Mouse (Mus musculus) limb, embryonic 14.5 days (tissue): ENCODE data around the gene Nmt1. TPM values are rescaled to one million over a fixed set of nuclear protein-coding genes. Genes with fewer than 3 reads are reported as not detected.

ENCODE experiments used
- ATAC-seq: fragments of 200-750 bp; cut with Nextera tagmentation; 2 replicates; pipeline ENCODE4 v1.8.0; 2017; ENCODE audit warnings: low read depth, moderate number of reproducible peaks, moderate TSS enrichment; ENCODE audit not compliant: low FRiP score
- DNase-seq: peaks from one replicate; pipeline ENCODE4 v3.0.0-alpha.2; 2015; ENCODE audit warnings: low spot score
- H3K27ac ChIP-seq: fragments of 300-500 bp; sonication (generic); replicated peaks from 2 replicates; pipeline ENCODE4 v1.5.1; 2014; ENCODE audit warnings: low read depth, mild to moderate bottlenecking, low read length, moderate library complexity, mixed read lengths
- H3K27me3 ChIP-seq: fragments of 300-500 bp; sonication (generic); 2 replicates; pipeline ENCODE4 v1.6.1; 2014; ENCODE audit warnings: low read length, mixed read lengths; ENCODE audit not compliant: control insufficient read depth, insufficient read depth
- H3K36me3 ChIP-seq: fragments of 300-500 bp; sonication (generic); 2 replicates; pipeline ENCODE4 v1.6.1; 2014; ENCODE audit warnings: mild to moderate bottlenecking, low read length, moderate library complexity, mixed read lengths; ENCODE audit not compliant: control insufficient read depth, insufficient read depth
- H3K4me1 ChIP-seq: fragments of 300-500 bp; sonication (generic); 2 replicates; pipeline ENCODE4 v1.6.1; 2014; ENCODE audit warnings: antibody characterized with exemption, low read length, mixed read lengths; ENCODE audit not compliant: control insufficient read depth, insufficient read depth
- H3K4me2 ChIP-seq: fragments of 300-500 bp; sonication (generic); replicated peaks from 2 replicates; pipeline ENCODE4 v1.6.1; 2014; ENCODE audit warnings: low read depth, mild to moderate bottlenecking, low read length, moderate library complexity; ENCODE audit not compliant: severe bottlenecking
- H3K4me3 ChIP-seq: fragments of 300-500 bp; sonication (generic); replicated peaks from 2 replicates; pipeline ENCODE4 v1.5.1; 2014; ENCODE audit warnings: low read length
- H3K9ac ChIP-seq: fragments of 300-500 bp; sonication (generic); 2 replicates; pipeline ENCODE4 v1.6.1; 2014; ENCODE audit warnings: mild to moderate bottlenecking, low read depth, low read length, moderate library complexity; ENCODE audit not compliant: severe bottlenecking
- H3K9me3 ChIP-seq: fragments of 300-500 bp; sonication (generic); 2 replicates; pipeline ENCODE4 v1.6.1; 2016; ENCODE audit warnings: low read length; ENCODE audit not compliant: control insufficient read depth
- POLR2A ChIP-seq: fragments of 200-500 bp; IDR thresholded peaks from 2 replicates; pipeline ENCODE4 v1.8.0; 2012; ENCODE audit warnings: inconsistent platforms, mild to moderate bottlenecking, moderate library complexity, borderline replicate concordance; ENCODE audit not compliant: insufficient read depth, insufficient read length; ENCODE audit errors: extremely low read depth
- WGBS: fragments of 180-500 bp; shearing (Covaris S2); extraction: QIAGEN DNeasy Blood & Tissue Kit; methylation state at CpG from one replicate; pipeline ENCODE4 v1.1.7; 2014; 5-methylcytosine and 5-hydroxymethylcytosine counted together
- polyA plus RNA-seq, 2 experiments: library from polyadenylated mRNA; depleted of rRNA in 1 of 2; stranded (reverse) in 1 of 2; unstranded in 1 of 2; fragments of >200 nt; fragmentation: Nextera tagmentation in 1 of 2; extraction: Ambion mirVana in 1 of 2; gene quantifications; 2 replicates each; pipeline versions ENCODE4 v1.2.1 to v1.2.3; 2012 to 2014

Nmt1 gene
- polyA plus RNA-seq, 2 experiments: 45.9 to 50.2 TPM

GRCm38 (mm10) chr11:103018860-103019259 is 9.1 kb upstream of the Nmt1 start:
- DNase-seq (no peak), ATAC-seq (no peak)
- Histone ChIP-seq H3K36me3 (peaks cover 10% of the 10 kb centered on the region), H3K9ac (no peak overlapping the region), H3K4me2 (no peak overlapping the region), H3K27me3 (no peaks in the 10 kb centered on the region), H3K4me1 (peaks cover 17% of the 10 kb centered on the region; the same call in 1 of the 2 replicates), H3K4me3 (no peak overlapping the region), H3K27ac (no peak overlapping the region), H3K9me3 (no peaks in the 10 kb centered on the region)
- TF ChIP-seq POLR2A: no peak
- WGBS: 68% methylated on average over 6 of the region's 6 CpGs

GRCm38 (mm10) chr11:103019325-103019724 is 8.7 kb upstream of the Nmt1 start:
- ATAC-seq: no peak
- Histone ChIP-seq H3K4me1 (peaks cover 17% of the 10 kb centered on the region; the same call in 1 of the 2 replicates), H3K4me3 (no peak overlapping the region), H3K4me2 (no peak overlapping the region), H3K27ac (no peak overlapping the region), H3K27me3 (no peaks in the 10 kb centered on the region), H3K9ac (no peak overlapping the region), H3K36me3 (peaks cover 10% of the 10 kb centered on the region), H3K9me3 (no peaks in the 10 kb centered on the region)
- DNase-seq: no peak
- no peak for TF ChIP-seq POLR2A
- 71% methylated on average over 7 of the region's 7 CpGs for WGBS

- Histone ChIP-seq H3K4me3 (no peak overlapping the region), H3K9ac (no peak overlapping the region), H3K9me3 (no peaks in the 10 kb centered on the region), H3K4me1 (peaks cover 6% of the 10 kb centered on the region; the same call in 1 of the 2 replicates), H3K36me3 (peaks cover 16% of the 10 kb centered on the region), H3K27ac (no peak overlapping the region), H3K27me3 (no peaks in the 10 kb centered on the region), H3K4me2 (no peak overlapping the region)
- ATAC-seq: no peak
- TF ChIP-seq POLR2A: no peak
- DNase-seq: no peak
- WGBS: 71% methylated on average over 3 of the region's 3 CpGs
Measured at GRCm38 (mm10) chr11:103020713-103021335, 7.2 kb upstream of the Nmt1 start.

GRCm38 (mm10) chr11:103023974-103024373 is 4.0 kb upstream of the Nmt1 start:
- no peaks in the 10 kb centered on the region for H3K9me3 ChIP-seq
- 90% methylated on average over 3 of the region's 3 CpGs for WGBS
- ATAC-seq: no peak

GRCm38 (mm10) chr11:103026901-103027300 is 1.1 kb upstream of the Nmt1 start:
- H3K9me3 ChIP-seq: no peaks in the 10 kb centered on the region
- ATAC-seq (no peak), DNase-seq (no peak)
- peak overlapping the region; percentile 72; the same call in 1 of the 2 replicates for H3K9ac ChIP-seq
- no peaks in the 10 kb centered on the region for H3K27me3 ChIP-seq
- 81% methylated on average over 3 of the region's 3 CpGs for WGBS
- H3K27ac ChIP-seq: no peak overlapping the region
- no peak for TF ChIP-seq POLR2A
- peaks cover 12% of the 10 kb centered on the region for H3K4me1 ChIP-seq
- peak overlapping the region; percentile 63 for H3K4me2 ChIP-seq
- H3K4me3 ChIP-seq: peak overlapping the region; percentile 77
- peaks cover 17% of the 10 kb centered on the region; the same call in 1 of the 2 replicates for H3K36me3 ChIP-seq

More at GRCm38 (mm10) chr11:103023974-103024373, 4.0 kb upstream of the Nmt1 start:
- H3K4me1 ChIP-seq: peaks cover 8% of the 10 kb centered on the region
- peaks cover 20% of the 10 kb centered on the region for H3K36me3 ChIP-seq
- no peak overlapping the region for H3K27ac ChIP-seq
- H3K4me2 ChIP-seq: no peak overlapping the region
- no peaks in the 10 kb centered on the region for H3K27me3 ChIP-seq
- no peak overlapping the region for H3K9ac ChIP-seq
- no peak for TF ChIP-seq POLR2A
- H3K4me3 ChIP-seq: no peak overlapping the region
- no peak for DNase-seq
